Mouse (Mus musculus) liver, adult 2 months (tissue): ENCODE measurements around the gene Got1. TPM values are rescaled to one million over a fixed set of nuclear protein-coding genes. Genes with fewer than 3 reads are reported as not detected.
A peak's percentile ranks its signal among the peaks of the same experiment; 100 is the strongest.

Source experiments
- DNase-seq: peaks from one replicate; pipeline ENCODE4 v3.0.0-alpha.2; 2011; ENCODE audit warnings: low read depth, low spot score; ENCODE audit errors: extremely low read depth
- H3K27ac ChIP-seq: fragments of 200-500 bp; replicated peaks from 2 replicates; pipeline ENCODE4 v1.5.1; 2012; ENCODE audit warnings: low read depth, mild to moderate bottlenecking, control low read depth, inconsistent platforms, low read length; ENCODE audit not compliant: insufficient read depth
- H3K27me3 ChIP-seq: fragments of 200-500 bp; 2 replicates; pipeline ENCODE4 v1.6.1; 2012; ENCODE audit warnings: mild to moderate bottlenecking, moderate library complexity, low read length, inconsistent platforms; ENCODE audit not compliant: control insufficient read depth, insufficient read depth
- H3K36me3 ChIP-seq: fragments of 200-500 bp; 2 replicates; pipeline ENCODE4 v1.6.1; 2012; ENCODE audit warnings: low read length, inconsistent platforms; ENCODE audit not compliant: control insufficient read depth, insufficient read depth
- H3K4me1 ChIP-seq: fragments of 200-500 bp; 2 replicates; pipeline ENCODE4 v1.6.1; 2011; ENCODE audit warnings: low read length; ENCODE audit not compliant: control insufficient read depth, insufficient read depth
- H3K4me3 ChIP-seq: fragments of 200-500 bp; 2 replicates; pipeline ENCODE4 v1.5.1; 2011; ENCODE audit warnings: low read depth, mild to moderate bottlenecking, control low read depth, low read length, moderate library complexity; ENCODE audit not compliant: insufficient read depth
- H3K79me2 ChIP-seq: fragments of 200-500 bp; 2 replicates; pipeline ENCODE4 v1.6.1; 2012; ENCODE audit warnings: inconsistent platforms, mild to moderate bottlenecking, low read length, moderate library complexity; ENCODE audit not compliant: control insufficient read depth, insufficient read depth
- H3K9ac ChIP-seq: fragments of 200-500 bp; 2 replicates; pipeline ENCODE4 v1.6.1; 2012; ENCODE audit warnings: low read depth, mild to moderate bottlenecking, control low read depth, inconsistent platforms, low read length
- CTCF ChIP-seq: fragments of 200-500 bp; IDR thresholded peaks from 2 replicates; pipeline ENCODE4 v1.5.1; 2011; ENCODE audit warnings: low read depth, low read length, control low read depth
- POLR2A ChIP-seq: fragments of 200-500 bp; IDR thresholded peaks from 2 replicates; pipeline ENCODE4 v1.6.1; 2011; ENCODE audit warnings: low read length, control low read depth; ENCODE audit not compliant: insufficient read depth; ENCODE audit errors: extremely low read depth
- WGBS: fragments of 180-500 bp; shearing (Covaris S2); methylation state at CpG from one replicate; pipeline ENCODE4 v1.1.7; 2018; 5-methylcytosine and 5-hydroxymethylcytosine counted together
- polyA plus RNA-seq: library from polyadenylated mRNA; depleted of rRNA; stranded (reverse); fragments of >200 nt; gene quantifications from 2 replicates; pipeline ENCODE4 v1.2.3, GENCODE M21; 2012
- total RNA-seq: library from RNA; depleted of rRNA; stranded (reverse); fragments of >200 nt; gene quantifications from 2 replicates; pipeline ENCODE4 v1.2.3, GENCODE M21; 2014

The Got1 gene
- total and polyA plus RNA-seq, 2 experiments = 206 to 272 TPM

GRCm38 (mm10) chr19:43463546-43464293, 60.7 kb downstream of the Got1 start:
- peak; percentile 99 for DNase-seq
- peaks cover 8% of the 10 kb centered on the region; the same call in 1 of the 2 replicates for H3K4me1 ChIP-seq
- no peak overlapping the region for H3K4me3 ChIP-seq
- H3K79me2 ChIP-seq = no peaks in the 10 kb centered on the region
- peak overlapping the region; percentile 96 for H3K27ac ChIP-seq
- TF ChIP-seq CTCF = no peak
- TF ChIP-seq POLR2A = no peak
- no peaks in the 10 kb centered on the region for H3K27me3 ChIP-seq
- H3K9ac ChIP-seq = no peak overlapping the region
- no peaks in the 10 kb centered on the region for H3K36me3 ChIP-seq
- 29% methylated on average over 7 of the region's 7 CpGs for WGBS

GRCm38 (mm10) chr19:43462141-43462540, 62.3 kb downstream of the Got1 start:
- Histone ChIP-seq H3K4me3 (no peak overlapping the region), H3K9ac (no peak overlapping the region), H3K79me2 (no peaks in the 10 kb centered on the region), H3K27ac (peak overlapping the region; percentile 57; the same call in 1 of the 2 replicates), H3K27me3 (no peaks in the 10 kb centered on the region), H3K4me1 (peaks cover 5% of the 10 kb centered on the region; the same call in 1 of the 2 replicates), H3K36me3 (no peaks in the 10 kb centered on the region)
- TF ChIP-seq POLR2A (no peak), CTCF (no peak)
- peak; percentile 73 for DNase-seq
- 60% methylated on average over 3 of the region's 3 CpGs for WGBS

- Histone ChIP-seq H3K27me3 (no peaks in the 10 kb centered on the region), H3K4me3 (no peak overlapping the region), H3K4me1 (peaks cover 5% of the 10 kb centered on the region; the same call in 1 of the 2 replicates), H3K27ac (no peak overlapping the region), H3K9ac (no peak overlapping the region), H3K79me2 (no peaks in the 10 kb centered on the region), H3K36me3 (no peaks in the 10 kb centered on the region)
- TF ChIP-seq CTCF (no peak), POLR2A (no peak)
- 94% methylated on average over 12 of the region's 12 CpGs for WGBS
- no peak for DNase-seq
Measured at GRCm38 (mm10) chr19:43460481-43460880, 63.9 kb downstream of the Got1 start.

DNA sequence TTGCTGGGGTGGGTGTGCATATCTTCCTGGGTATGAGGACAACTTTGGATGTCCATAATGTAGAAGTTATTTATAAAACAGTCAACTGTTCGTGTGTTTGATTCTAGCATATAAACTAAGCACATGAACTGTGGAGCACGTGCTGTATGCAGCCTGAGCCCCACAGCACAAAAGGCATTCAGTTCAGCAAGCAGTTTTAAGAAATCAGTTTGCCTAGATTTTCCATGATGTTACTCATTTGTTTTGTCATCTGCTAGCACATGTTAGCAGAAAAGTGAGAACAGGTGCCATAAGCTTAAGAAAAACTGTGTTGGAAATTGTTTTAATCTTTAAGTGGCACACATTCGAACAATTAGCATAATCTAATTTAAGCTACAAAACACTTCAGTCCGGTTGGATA, 64.5 kb downstream of the Got1 start:
- Histone ChIP-seq H3K79me2 (no peaks in the 10 kb centered on the region), H3K36me3 (no peaks in the 10 kb centered on the region), H3K27ac (no peak overlapping the region), H3K27me3 (no peaks in the 10 kb centered on the region), H3K4me3 (no peak overlapping the region), H3K9ac (no peak overlapping the region), H3K4me1 (peaks cover 5% of the 10 kb centered on the region; the same call in 1 of the 2 replicates)
- 84% methylated on average over 4 of the region's 4 CpGs for WGBS
- TF ChIP-seq POLR2A = no peak
- no peak for TF ChIP-seq CTCF
- no peak for DNase-seq

GRCm38 (mm10) chr19:43453025-43453424, 71.4 kb downstream of the Got1 start:
- H3K4me3 ChIP-seq = no peak overlapping the region
- WGBS = 68% methylated on average over 4 of the region's 4 CpGs
- H3K27me3 ChIP-seq = no peaks in the 10 kb centered on the region
- no peak overlapping the region for H3K27ac ChIP-seq
- no peak for DNase-seq
- no peaks in the 10 kb centered on the region for H3K36me3 ChIP-seq
- TF ChIP-seq POLR2A = no peak
- TF ChIP-seq CTCF = no peak
- no peaks in the 10 kb centered on the region for H3K79me2 ChIP-seq
- no peak overlapping the region for H3K9ac ChIP-seq
- no peaks in the 10 kb centered on the region for H3K4me1 ChIP-seq

DNA sequence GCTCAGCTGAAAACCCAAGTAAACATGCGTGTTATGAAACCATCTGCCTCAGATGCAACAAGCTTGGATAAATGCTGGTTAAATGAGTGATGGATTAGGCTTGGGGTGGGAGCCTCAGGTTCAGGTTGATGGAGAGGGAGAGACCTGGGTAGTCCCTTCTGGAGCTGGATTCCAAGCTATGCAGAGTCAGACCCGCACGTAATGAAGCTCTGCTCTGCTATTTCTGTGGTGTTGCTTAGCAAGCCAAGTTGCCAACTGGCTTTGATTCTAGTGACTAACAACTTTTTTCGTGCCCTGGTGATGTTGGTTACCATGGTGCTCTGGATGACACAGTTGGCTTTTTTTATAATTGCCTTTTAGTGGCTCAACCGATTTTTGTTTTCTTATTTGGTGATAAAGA, 72.2 kb downstream of the Got1 start:
- Histone ChIP-seq H3K27ac (no peak overlapping the region), H3K27me3 (no peaks in the 10 kb centered on the region), H3K36me3 (no peaks in the 10 kb centered on the region), H3K9ac (no peak overlapping the region), H3K4me3 (no peak overlapping the region), H3K79me2 (no peaks in the 10 kb centered on the region), H3K4me1 (no peaks in the 10 kb centered on the region)
- no peak for TF ChIP-seq POLR2A
- TF ChIP-seq CTCF = no peak
- DNase-seq = no peak
- WGBS = 79% methylated on average over 5 of the region's 5 CpGs
